Mouse (Mus musculus): ENCODE measurements around the gene Polg2.
"Not testable (repeated sequence)": the region's sequence is repeated elsewhere in the genome, so short reads cannot be mapped to it uniquely, and the experiment has no call there.

Gene Polg2

DNA sequence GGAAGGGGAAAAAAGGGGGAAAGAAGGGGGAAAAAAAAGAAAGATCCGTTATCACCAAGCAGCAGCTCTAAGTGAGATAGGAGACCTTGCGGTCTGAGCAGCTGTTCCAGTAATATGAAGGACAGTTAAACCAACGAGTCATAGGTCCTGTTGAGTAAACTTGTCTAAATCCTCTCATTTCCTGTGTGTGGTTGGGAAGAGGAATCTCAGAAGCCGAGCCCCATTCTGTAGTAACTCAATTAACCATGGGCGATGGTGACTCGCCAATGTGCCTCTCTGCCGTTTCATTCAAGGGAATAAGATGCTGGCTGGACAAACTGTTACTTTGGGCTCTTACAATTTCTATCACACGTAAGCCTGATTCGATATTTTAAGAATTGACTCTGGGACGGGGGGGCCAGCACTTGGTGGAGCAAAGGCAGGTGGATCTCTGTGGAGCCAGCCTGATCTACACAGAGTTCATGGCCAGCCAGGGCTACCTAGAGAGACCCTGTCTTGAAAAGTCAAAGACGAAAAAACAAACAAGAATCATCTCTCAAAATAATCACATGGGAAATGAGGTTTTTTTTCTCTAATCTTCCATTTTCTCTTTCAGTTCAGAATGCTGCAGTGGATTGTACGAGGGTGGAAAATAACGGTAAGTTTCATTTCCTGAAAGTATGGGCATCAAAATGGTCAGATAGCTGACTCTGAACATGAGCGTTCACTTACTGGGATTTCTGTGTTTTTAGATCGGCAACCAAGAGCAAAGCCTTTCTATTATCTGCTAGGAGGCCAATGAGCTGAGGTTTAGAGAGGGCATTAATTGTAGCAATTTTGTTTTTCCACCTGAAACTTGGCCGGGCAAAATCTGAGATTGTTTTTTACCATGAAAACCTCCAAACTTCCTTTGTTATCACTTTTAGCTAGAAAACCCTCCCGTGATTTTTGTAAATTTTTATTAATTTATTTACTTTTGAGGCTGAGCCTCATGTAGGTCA lies 28.0 kb downstream of the Polg2 start, which contains the start of gene Milr1:
Gene Milr1, plus strand, starts transcription at position 188 of the 980 bp plus-strand sequence.
- H3K4me3 ChIP-seq (replicated peaks; ENCODE audit: low read length) = no peak within 1 kb of the TSS
- H3K9me3 ChIP-seq (ENCODE audit: low read length) = peaks cover 11% of the 10 kb centered on the region
- TF ChIP-seq CTCF (conservative IDR thresholded peaks at IDR 0.05; ENCODE audit: low read length) = no peak
- TF ChIP-seq NANOG (IDR thresholded peaks at IDR 0.05; ENCODE audit: borderline replicate concordance, low read length) = no peak
- no peak for TF ChIP-seq POU5F1 (IDR thresholded peaks at IDR 0.05; ENCODE audit: borderline replicate concordance, low read length)
- no peaks in the 10 kb centered on the region for H3K27me3 ChIP-seq (ENCODE audit: insufficient read depth, low read length)
- no peaks in the 10 kb centered on the region for H3K36me3 ChIP-seq (ENCODE audit: insufficient read depth, low read length)
- H3K4me1 ChIP-seq (replicated peaks; ENCODE audit: low read depth, low read length) = peaks cover 6% of the 10 kb centered on the region

DNA sequence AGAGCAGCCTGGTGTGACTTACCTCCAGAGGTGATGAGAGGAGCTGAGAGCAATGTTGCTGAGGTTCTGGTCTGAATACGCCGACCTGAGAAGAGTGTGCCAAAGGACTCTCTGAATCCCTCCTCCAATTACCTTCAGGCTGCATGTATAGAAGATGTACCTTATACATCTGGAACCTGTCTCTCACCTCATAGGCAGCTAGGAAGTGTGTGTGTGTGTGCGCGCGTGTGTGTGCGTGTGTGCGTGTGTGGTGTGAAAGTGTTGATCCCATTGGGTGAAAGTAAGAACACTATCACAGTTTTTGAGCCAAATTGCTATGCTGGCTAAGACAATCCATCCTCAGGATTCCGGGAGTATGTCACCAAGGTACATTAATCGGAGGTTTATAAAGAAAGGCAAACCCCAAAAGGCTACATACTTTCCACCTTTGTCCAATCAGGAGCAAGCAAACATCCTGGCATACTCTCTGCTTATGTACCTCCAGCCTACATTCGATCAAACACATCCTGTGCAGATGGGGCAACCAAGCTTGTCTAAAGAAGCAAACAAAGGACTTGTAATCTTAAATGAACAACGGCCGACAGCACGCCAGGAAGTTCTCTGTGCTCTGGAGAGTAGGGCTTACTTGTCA lies 29.1 kb downstream of the Polg2 start, which contains the start of gene Pecam1:
Gene Pecam1, minus strand, starts transcription at position 508 of the 631 bp plus-strand sequence.
- no peak for TF ChIP-seq NANOG (IDR thresholded peaks at IDR 0.05; ENCODE audit: borderline replicate concordance, low read length)
- TF ChIP-seq CTCF (conservative IDR thresholded peaks at IDR 0.05; ENCODE audit: low read length) = no peak
- no peak for TF ChIP-seq POU5F1 (IDR thresholded peaks at IDR 0.05; ENCODE audit: borderline replicate concordance, low read length)
- Histone ChIP-seq H3K27me3 (ENCODE audit: insufficient read depth, low read length) (no peaks in the 10 kb centered on the region), H3K9me3 (ENCODE audit: low read length) (peaks cover 11% of the 10 kb centered on the region), H3K36me3 (ENCODE audit: insufficient read depth, low read length) (no peaks in the 10 kb centered on the region), H3K4me3 (replicated peaks; ENCODE audit: low read length) (no peak within 1 kb of the TSS), H3K4me1 (replicated peaks; ENCODE audit: low read depth, low read length) (no peaks in the 10 kb centered on the region)

DNA sequence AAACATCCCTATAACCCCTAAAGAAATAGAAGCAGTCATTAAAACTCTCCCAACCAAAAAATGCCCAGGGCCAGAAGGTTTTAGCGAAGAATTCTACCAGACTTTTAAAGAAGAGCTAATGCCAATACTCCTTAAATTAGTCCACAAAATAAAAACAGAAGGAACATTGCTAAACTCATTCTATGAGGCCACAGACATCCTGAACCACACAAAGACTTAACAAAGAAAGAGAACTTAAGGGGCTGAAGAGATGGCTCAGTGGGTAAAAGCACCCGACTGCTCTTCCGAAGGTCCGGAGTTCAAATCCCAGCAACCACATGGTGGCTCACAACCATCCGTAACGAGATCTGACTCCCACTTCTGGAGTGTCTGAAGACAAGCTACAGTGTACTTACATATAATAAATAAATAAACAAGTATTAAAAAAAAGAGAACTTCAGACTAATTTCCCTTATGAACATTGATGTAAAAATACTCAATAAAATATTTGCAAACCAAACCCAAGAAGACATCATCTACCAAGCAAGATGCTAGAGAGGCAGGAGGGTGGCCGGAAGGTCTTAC lies 29.7 kb downstream of the Polg2 start:
- H3K9me3 ChIP-seq (ENCODE audit: low read length) = peaks cover 11% of the 10 kb centered on the region
- not testable (repeated sequence) for H3K4me3 ChIP-seq (replicated peaks; ENCODE audit: low read length); H3K4me1 ChIP-seq (replicated peaks; ENCODE audit: low read depth, low read length); H3K36me3 ChIP-seq (ENCODE audit: insufficient read depth, low read length); H3K27me3 ChIP-seq (ENCODE audit: insufficient read depth, low read length)

DNA sequence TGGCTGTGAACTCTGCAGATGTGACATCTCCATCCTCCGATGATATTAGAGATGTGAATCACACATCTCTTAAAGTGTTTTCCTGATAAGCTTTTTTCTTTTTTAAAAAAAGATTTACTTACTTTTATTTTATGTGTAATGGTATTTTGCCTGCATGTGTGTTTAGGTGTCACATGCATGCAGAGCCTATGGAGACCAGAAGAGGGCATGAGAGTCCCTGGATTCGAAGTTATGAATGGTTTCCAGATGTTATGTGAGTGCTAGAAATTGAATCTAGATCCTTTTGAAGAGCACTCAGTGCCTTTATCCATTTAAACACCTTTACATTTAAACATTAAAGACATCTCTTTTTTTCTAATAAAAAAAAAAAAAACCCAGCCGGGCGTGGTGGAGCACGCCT lies 34.4 kb downstream of the Polg2 start:
- Histone ChIP-seq H3K27me3 (ENCODE audit: insufficient read depth, low read length) (no peaks in the 10 kb centered on the region), H3K4me3 (replicated peaks; ENCODE audit: low read length) (no peak overlapping the region), H3K9me3 (ENCODE audit: low read length) (peaks cover 11% of the 10 kb centered on the region), H3K4me1 (replicated peaks; ENCODE audit: low read depth, low read length) (peaks cover 4% of the 10 kb centered on the region), H3K36me3 (ENCODE audit: insufficient read depth, low read length) (no peaks in the 10 kb centered on the region)
- peak; percentile 41; the same call in 1 of the 2 replicates for TF ChIP-seq CTCF (conservative IDR thresholded peaks at IDR 0.05; ENCODE audit: low read length)
- no peak for TF ChIP-seq NANOG (IDR thresholded peaks at IDR 0.05; ENCODE audit: borderline replicate concordance, low read length)
- no peak for TF ChIP-seq POU5F1 (IDR thresholded peaks at IDR 0.05; ENCODE audit: borderline replicate concordance, low read length)

DNA sequence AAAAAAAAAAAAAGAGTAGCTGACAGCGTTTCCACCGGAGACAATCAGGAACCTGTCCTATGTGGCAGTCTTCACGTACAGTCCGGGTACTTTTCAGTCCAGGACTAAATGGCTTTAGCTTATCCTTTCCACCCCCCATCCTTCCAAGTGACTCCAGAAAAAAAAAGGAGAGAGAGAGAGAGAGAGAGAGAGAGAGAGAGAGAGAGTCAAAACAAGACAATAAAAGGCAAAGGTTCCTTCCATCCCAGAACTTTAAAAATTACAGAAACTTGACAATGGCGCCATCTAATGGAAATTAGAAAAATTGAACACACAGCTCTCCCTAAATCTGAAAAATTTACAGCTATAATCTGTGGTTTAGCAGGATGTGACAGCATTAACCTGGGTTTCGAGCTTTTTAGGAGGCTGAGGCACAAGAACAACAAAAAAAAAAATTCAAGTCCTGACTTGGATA lies 36.9 kb downstream of the Polg2 start:
- no peak overlapping the region for H3K4me3 ChIP-seq (replicated peaks; ENCODE audit: low read length)
- H3K9me3 ChIP-seq (ENCODE audit: low read length) = peaks cover 4% of the 10 kb centered on the region
- peaks cover 6% of the 10 kb centered on the region for H3K4me1 ChIP-seq (replicated peaks; ENCODE audit: low read depth, low read length)
- peak; percentile 78 for TF ChIP-seq CTCF (conservative IDR thresholded peaks at IDR 0.05; ENCODE audit: low read length)
- no peak for TF ChIP-seq POU5F1 (IDR thresholded peaks at IDR 0.05; ENCODE audit: borderline replicate concordance, low read length)
- no peaks in the 10 kb centered on the region for H3K27me3 ChIP-seq (ENCODE audit: insufficient read depth, low read length)
- H3K36me3 ChIP-seq (ENCODE audit: insufficient read depth, low read length) = no peaks in the 10 kb centered on the region

DNA sequence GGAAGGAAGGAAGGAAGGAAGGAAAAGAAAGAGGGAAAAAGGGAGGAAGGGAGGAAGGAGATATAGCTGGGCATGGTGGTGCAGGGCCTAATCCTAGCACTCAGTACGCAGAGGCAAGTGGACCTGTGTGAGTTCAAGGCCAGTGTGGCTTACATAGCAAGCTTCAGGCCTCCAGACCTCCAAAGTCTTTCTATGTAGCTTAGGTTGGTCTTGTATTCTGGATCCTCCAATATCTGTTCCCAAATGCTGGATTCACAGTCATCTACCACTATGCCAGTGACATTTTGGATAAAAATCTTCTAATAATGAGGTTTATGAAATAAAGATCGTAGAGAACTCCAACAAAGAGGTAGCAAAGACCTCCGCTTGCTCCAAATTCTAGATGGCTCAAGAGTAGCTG lies 37.5 kb downstream of the Polg2 start:
- H3K27me3 ChIP-seq (ENCODE audit: insufficient read depth, low read length) = no peaks in the 10 kb centered on the region
- no peaks in the 10 kb centered on the region for H3K9me3 ChIP-seq (ENCODE audit: low read length)
- H3K36me3 ChIP-seq (ENCODE audit: insufficient read depth, low read length) = no peaks in the 10 kb centered on the region
- H3K4me3 ChIP-seq (replicated peaks; ENCODE audit: low read length) = no peak overlapping the region
- TF ChIP-seq CTCF (conservative IDR thresholded peaks at IDR 0.05; ENCODE audit: low read length) = no peak
- TF ChIP-seq POU5F1 (IDR thresholded peaks at IDR 0.05; ENCODE audit: borderline replicate concordance, low read length) = no peak
- no peak for TF ChIP-seq NANOG (IDR thresholded peaks at IDR 0.05; ENCODE audit: borderline replicate concordance, low read length)
- peaks cover 11% of the 10 kb centered on the region for H3K4me1 ChIP-seq (replicated peaks; ENCODE audit: low read depth, low read length)

DNA sequence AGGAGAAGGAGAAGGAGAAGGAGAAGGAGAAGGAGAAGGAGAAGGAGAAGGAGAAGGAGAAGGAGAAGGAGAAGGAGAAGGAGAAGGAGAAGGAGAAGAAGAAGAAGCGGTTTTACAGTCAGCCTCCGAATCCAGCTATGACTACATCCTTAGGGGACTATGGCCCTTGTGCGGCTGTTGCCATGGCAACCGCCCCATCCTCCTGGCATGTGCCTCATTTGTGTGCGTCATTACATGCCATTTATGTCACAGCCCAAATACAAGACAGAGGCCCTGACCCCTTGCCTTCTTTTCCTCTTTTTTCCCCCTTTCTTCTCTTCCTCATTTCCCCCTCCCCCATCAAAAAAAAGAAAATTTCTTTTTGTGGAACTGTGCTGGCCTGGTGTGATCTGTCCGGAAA lies 38.1 kb downstream of the Polg2 start:
- Histone ChIP-seq H3K27me3 (ENCODE audit: insufficient read depth, low read length) (no peaks in the 10 kb centered on the region), H3K9me3 (ENCODE audit: low read length) (no peaks in the 10 kb centered on the region), H3K4me3 (replicated peaks; ENCODE audit: low read length) (no peak overlapping the region), H3K4me1 (replicated peaks; ENCODE audit: low read depth, low read length) (peaks cover 16% of the 10 kb centered on the region), H3K36me3 (ENCODE audit: insufficient read depth, low read length) (no peaks in the 10 kb centered on the region)
- TF ChIP-seq NANOG (IDR thresholded peaks at IDR 0.05; ENCODE audit: borderline replicate concordance, low read length) (no peak), CTCF (conservative IDR thresholded peaks at IDR 0.05; ENCODE audit: low read length) (no peak), POU5F1 (IDR thresholded peaks at IDR 0.05; ENCODE audit: borderline replicate concordance, low read length) (no peak)

DNA sequence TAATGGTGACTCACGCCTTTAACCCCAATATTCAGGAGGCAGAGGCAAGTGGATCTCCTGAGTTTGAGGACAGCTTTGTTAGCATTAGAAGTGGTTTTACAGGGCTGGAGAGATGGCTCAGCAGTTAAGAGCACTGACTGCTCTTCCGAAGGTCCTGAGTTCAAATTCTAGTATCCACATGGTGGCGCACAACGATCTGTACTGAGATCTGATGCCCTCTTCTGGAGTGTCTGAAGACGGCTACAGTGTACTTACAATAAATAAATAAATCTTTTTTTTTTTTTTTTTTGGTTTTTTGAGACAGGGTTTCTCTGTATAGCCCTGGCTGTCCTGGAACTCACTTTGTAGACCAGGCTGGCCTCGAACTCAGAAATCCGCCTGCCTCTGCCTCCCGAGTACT lies 38.6 kb downstream of the Polg2 start:
- H3K9me3 ChIP-seq (ENCODE audit: low read length); H3K36me3 ChIP-seq (ENCODE audit: insufficient read depth, low read length); H3K27me3 ChIP-seq (ENCODE audit: insufficient read depth, low read length); H3K4me3 ChIP-seq (replicated peaks; ENCODE audit: low read length): not testable (repeated sequence)
- peaks cover 16% of the 10 kb centered on the region for H3K4me1 ChIP-seq (replicated peaks; ENCODE audit: low read depth, low read length)

All from E14TG2a.4 (cell line).